Mouse (Mus musculus) cerebellum, adult 18-20 months (tissue): ENCODE measurements around the gene Plekhg4.

Experiments
- DNase-seq, 2 experiments: peaks; one replicate each; pipeline ENCODE4 v3.0.0; 2021

Plekhg4 gene

DNA sequence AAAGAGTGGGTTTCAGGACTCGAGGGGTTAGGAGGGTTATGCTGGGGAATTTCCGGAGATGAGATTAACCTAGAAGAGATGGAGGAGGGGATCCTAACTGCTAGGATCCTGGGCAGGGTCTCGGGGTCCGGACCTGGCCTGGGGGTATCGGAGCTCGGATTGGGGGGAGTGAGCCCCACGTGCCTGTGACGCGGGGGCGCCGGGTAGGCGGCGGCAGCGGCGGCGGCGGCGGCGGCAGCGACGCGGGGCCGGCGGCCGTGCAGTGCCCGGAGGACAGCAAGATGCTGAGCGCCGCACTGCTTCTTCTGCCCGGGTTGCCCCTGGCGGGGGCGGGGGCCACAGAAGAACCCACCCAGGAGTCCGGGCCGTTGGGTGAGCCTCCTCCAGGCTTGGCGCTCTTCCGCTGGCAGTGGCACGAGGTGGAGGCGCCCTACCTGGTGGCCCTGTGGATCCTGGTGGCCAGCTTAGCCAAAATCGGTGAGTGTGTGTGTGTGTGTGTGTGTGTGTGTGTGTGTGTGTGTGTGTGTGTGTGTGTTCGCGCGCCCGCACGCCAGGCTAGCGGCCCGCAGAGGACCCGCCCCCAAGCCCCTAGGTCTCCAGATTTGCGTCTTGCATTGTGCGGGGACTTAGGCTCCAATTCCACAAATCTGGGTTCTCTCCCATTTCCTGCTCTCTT, 23.8 kb upstream of the Plekhg4 start:
- peak; percentile 63 to 75 for DNase-seq

DNA sequence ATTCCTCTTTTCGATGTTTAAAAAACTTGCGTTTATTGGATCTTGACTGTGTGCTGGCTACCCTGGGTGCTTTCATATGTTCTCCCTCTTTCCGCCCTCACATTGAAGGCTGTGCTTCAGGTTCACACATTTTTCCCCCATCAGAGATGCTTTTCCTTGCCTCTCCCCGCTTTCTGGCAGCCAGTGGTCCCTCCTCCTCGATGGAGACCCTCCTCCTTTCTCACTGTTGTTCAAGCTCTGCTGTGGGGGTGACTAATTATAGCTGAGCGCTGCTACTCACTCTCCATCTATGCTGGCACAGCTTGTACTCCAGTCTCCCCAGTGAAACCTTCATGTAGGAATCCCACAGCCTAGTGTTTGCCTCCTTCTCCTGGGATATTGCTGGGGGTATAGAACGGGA, 22.9 kb upstream of the Plekhg4 start:
- DNase-seq = no peak

GRCm38 (mm10) chr8:105353583-105354135, 19.4 kb upstream of the Plekhg4 start:
- peak; percentile 65 to 70 for DNase-seq

- DNase-seq = no peak
These were observed 18.5 kb upstream of the Plekhg4 start for GRCm38 (mm10) chr8:105354549-105354948.

- no peak for DNase-seq
These were observed 17.7 kb upstream of the Plekhg4 start for GRCm38 (mm10) chr8:105355179-105356024.

DNA sequence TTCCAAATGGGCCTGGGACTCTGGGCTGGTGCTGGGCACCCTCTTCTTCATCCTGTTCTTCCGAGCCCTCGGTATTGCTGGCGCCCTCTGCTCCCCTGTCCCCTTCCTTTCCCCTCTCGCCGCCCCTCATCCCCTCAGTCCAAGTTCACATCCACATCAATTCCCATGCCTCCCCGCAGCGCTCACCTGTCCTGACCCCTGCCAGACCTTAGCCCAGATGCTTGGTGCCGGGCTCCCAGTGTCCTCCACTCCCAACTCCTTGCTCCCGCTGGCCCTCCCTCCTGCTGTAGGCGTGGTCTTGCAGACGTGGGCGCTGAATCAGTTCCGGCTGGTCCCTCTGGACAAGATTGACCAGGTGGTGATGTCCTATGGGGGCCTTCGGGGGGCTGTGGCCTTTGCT, 16.4 kb upstream of the Plekhg4 start:
- DNase-seq = no peak

GRCm38 (mm10) chr8:105359208-105359607, 13.9 kb upstream of the Plekhg4 start:
- no peak for DNase-seq

- DNase-seq = no peak
These were observed 13.4 kb upstream of the Plekhg4 start for GRCm38 (mm10) chr8:105359646-105360045.

- no peak for DNase-seq
These were observed 11.0 kb upstream of the Plekhg4 start for GRCm38 (mm10) chr8:105361751-105362702.

GRCm38 (mm10) chr8:105367107-105367506, 6.0 kb upstream of the Plekhg4 start:
- DNase-seq = no peak

GRCm38 (mm10) chr8:105372473-105372872, 601 bp upstream of the Plekhg4 start:
- DNase-seq = peak; percentile 40 to 43

GRCm38 (mm10) chr8:105374513-105374966, 1.5 kb downstream of the Plekhg4 start:
- no peak for DNase-seq

DNA sequence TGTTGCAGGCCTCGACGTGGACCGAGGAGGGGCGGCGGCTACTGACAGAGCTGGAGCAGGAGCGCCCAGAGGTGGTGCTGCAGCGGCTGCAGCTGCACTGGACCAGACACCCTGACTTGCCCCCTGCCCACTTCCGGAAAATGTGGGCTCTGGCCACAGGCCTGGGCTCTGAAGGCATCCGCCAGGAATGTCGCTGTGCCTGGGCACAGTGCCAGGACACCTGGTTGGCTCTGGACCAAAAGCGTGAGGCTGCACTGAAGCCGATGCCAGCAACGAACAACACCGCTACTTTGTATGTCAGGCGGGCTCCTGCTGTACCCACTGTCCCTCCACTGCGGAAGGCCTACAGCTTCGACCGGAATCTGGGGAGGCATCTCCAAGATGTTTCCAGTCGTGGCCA, 5.6 kb downstream of the Plekhg4 start:
- DNase-seq = peak in 1 of 2 experiments; percentile 46

- no peak for DNase-seq
These were observed 7.2 kb downstream of the Plekhg4 start for GRCm38 (mm10) chr8:105380308-105380707.

DNA sequence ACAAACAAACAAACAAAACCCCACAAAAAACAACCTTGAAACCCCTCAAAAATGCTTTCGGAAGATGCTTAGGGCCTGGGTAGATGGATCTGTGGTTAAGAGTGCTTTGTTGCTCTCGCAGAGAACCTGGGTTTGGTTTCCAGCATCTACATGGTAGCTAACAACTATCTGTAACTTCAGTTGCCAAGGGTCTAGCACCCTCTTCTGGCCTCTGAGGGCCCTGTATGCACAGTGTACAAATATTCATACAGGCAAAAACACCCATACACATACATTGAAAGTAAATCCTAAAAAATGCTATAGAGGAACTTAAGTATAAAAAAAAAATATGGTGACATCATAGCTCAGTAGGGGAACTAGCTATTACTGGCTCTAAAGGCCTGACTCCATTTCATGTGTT, 11.0 kb downstream of the Plekhg4 start:
- no peak for DNase-seq

DNA sequence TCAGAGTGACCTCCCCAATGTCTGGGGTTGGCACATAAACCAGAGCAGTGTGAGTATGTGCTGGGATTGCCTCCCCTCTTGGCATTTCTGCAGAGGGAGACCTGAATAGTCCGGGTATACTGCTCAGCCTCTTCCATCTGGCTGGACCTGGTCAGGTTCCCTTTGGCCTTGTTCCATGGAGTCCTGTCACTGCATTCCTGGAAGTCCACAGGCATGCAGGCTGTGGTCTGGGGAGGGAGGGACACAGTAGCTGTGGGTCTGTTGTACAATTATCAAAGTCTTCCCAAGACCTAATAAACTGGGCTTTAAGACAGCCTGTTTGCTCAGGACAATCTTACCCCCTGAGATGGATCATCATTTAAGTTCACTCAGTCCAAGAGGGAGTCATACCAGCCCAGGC, 14.1 kb downstream of the Plekhg4 start:
- peak in 1 of 2 experiments; percentile 34 for DNase-seq

DNA sequence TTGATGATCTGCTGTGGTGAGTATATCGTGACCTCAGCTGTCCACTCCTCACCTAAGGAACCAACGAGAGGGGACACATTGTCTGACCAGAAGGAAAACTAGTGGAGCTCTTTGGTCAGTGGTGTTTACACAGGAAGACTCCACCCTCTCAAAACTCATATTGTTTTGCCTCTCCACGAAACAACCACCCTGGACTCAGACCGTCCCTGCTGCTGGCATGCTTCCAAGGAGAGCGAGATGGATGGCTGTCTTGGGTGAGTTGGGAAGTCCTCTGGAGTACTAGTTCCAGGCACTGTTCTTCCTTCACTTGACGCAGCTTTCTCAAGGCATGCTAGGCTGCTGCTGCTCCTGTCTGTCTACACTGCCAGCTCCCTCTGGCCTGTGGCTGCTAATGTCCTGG, 16.0 kb downstream of the Plekhg4 start:
- no peak for DNase-seq

DNA sequence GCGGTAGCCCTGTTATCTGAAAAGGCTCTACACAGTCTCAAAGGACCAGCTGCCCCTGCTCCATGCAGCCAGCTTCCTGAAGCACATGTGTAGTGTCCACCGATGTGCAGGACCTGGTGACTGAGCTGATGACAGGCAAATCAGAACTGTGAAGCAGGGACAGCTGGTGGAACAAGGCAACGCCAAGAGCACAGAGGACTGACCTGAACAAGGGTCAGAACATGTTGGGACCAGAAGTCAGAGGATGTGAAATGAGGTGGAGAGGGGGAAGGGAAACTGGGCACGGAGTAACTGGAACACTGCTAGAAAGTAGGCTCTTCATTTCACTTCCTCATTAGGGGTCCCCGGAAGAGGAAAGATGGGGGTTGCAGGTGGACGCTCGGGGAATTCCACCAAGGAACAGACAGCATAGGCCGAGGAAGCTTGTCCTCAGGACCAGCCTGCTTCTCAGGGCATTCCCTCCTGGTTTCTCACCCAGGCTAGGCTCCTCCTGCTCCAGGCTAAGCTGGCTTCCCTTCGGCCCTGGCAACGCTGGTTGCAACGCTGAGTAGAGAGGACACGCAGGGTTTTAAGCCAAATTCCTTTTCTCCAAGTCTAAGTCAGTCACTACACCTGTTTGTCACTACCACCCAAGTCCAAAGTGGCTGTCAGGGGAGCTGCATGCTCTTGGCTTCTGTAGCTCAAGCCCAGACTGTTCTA, 20.2 kb downstream of the Plekhg4 start:
- DNase-seq = no peak

GRCm38 (mm10) chr8:105393915-105394314, 20.8 kb downstream of the Plekhg4 start:
- no peak for DNase-seq

DNA sequence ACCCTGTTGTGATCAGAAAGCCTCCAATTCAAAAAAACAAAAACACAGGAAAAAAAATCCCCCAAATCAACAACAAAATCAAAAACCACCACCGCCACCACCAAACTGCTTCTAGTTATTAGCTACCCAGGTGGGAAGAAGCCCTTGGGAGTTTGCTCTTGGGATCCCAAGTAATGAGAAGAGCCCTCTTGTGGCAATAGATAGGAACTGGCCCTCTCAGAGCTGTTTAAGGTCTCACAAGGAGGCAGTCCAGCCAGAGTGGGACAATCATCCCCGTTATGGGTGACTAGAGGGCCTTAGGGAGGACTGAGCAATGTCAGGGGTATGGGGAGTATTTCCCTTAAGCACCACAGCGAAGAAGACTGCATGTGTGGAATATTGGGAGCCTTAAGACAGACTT, 24.7 kb downstream of the Plekhg4 start:
- DNase-seq = peak; percentile 56 to 71

- no peak for DNase-seq
These were observed 26.9 kb downstream of the Plekhg4 start for GRCm38 (mm10) chr8:105400016-105400415.

DNA sequence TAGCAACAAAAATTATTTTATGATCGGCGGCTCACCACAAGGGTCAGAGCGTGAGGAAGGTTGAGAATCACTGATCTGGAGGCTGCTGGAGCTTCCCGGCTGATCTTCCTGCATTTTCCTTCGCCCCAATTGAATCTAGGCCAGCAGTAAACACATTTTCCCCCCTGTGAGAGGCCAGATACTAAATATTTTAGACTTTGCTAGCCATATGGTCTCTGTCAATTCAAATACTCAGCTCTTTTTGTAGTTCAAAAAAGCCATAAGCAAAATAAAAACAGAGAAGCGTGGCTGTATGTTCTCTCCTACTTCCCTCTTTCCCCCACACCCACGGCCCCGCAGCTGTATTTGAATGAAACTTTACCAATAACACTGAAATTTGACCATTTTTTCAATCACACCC, 30.4 kb downstream of the Plekhg4 start:
- DNase-seq = peak in 1 of 2 experiments; percentile 30
